Mouse (Mus musculus): ENCODE results near the gene Capza2. TPM values are rescaled to one million over a fixed set of nuclear protein-coding genes. Genes with fewer than 3 reads are reported as not detected.

Gene Capza2
- polyA plus RNA-seq (2017; shearing (Covaris generic)) = 302 TPM

GRCm38 (mm10) chr6:17635615-17636284 lies at the start of gene Capza2:
Gene Capza2 (plus strand): TSS chr6:17636234.

GRCm38 (mm10) chr6:17692647-17693046 lies 56.6 kb downstream of the Capza2 start, which contains the start of gene St7:
Gene St7 (plus strand): TSS chr6:17692933.

Other genes with a start within 250 kb of the Capza2 start
- gene Met, start 172.4 kb upstream of the Capza2 start, polyA plus RNA-seq (2017; shearing (Covaris generic)) = 0.28 TPM
- gene St7, start 56.7 kb downstream of the Capza2 start, polyA plus RNA-seq (2017; shearing (Covaris generic)) = 20.8 TPM